Mouse (Mus musculus): ENCODE measurements around the gene Cdc27. TPM values are rescaled to one million over a fixed set of nuclear protein-coding genes. Genes with fewer than 3 reads are reported as not detected.
"Not testable (repeated sequence)": the region's sequence is repeated elsewhere in the genome, so short reads cannot be mapped to it uniquely, and the experiment has no call there.

The Cdc27 gene
- total RNA-seq, 2 experiments from 2014 or later = 48.1 to 60.2 TPM

GRCm38 (mm10) chr11:104572566-104572965, 22.1 kb upstream of the Cdc27 start:
- ATAC-seq (replicated peaks; ENCODE audit: low FRiP score, low TSS enrichment, poor library complexity, severe bottlenecking) = no peak

GRCm38 (mm10) chr11:104572091-104572490, 21.7 kb upstream of the Cdc27 start:
- ATAC-seq (replicated peaks; ENCODE audit: low FRiP score, low TSS enrichment, poor library complexity, severe bottlenecking) = no peak

GRCm38 (mm10) chr11:104571373-104571772, 21.0 kb upstream of the Cdc27 start:
- peak; percentile 77 for ATAC-seq (replicated peaks; ENCODE audit: low FRiP score, low TSS enrichment, poor library complexity, severe bottlenecking)

- ATAC-seq (replicated peaks; ENCODE audit: low FRiP score, low TSS enrichment, poor library complexity, severe bottlenecking) = not testable (repeated sequence)
Observed at GRCm38 (mm10) chr11:104570515-104570914, 20.1 kb upstream of the Cdc27 start.

- no peak for ATAC-seq (replicated peaks; ENCODE audit: low FRiP score, low TSS enrichment, poor library complexity, severe bottlenecking)
Observed at GRCm38 (mm10) chr11:104568326-104568725, 17.9 kb upstream of the Cdc27 start.

GRCm38 (mm10) chr11:104567736-104568135, 17.3 kb upstream of the Cdc27 start:
- no peak for ATAC-seq (replicated peaks; ENCODE audit: low FRiP score, low TSS enrichment, poor library complexity, severe bottlenecking)

- ATAC-seq (replicated peaks; ENCODE audit: low FRiP score, low TSS enrichment, poor library complexity, severe bottlenecking) = no peak
Observed at GRCm38 (mm10) chr11:104566796-104567195, 16.4 kb upstream of the Cdc27 start.

GRCm38 (mm10) chr11:104566097-104566496, 15.7 kb upstream of the Cdc27 start:
- no peak for ATAC-seq (replicated peaks; ENCODE audit: low FRiP score, low TSS enrichment, poor library complexity, severe bottlenecking)

GRCm38 (mm10) chr11:104565172-104565571, 14.8 kb upstream of the Cdc27 start:
- no peak for ATAC-seq (replicated peaks; ENCODE audit: low FRiP score, low TSS enrichment, poor library complexity, severe bottlenecking)

- ATAC-seq (replicated peaks; ENCODE audit: low FRiP score, low TSS enrichment, poor library complexity, severe bottlenecking) = no peak
Observed at GRCm38 (mm10) chr11:104563496-104563895, 13.1 kb upstream of the Cdc27 start.

GRCm38 (mm10) chr11:104560971-104561370, 10.6 kb upstream of the Cdc27 start:
- ATAC-seq (replicated peaks; ENCODE audit: low FRiP score, low TSS enrichment, poor library complexity, severe bottlenecking) = no peak

- no peak for ATAC-seq (replicated peaks; ENCODE audit: low FRiP score, low TSS enrichment, poor library complexity, severe bottlenecking)
Observed at GRCm38 (mm10) chr11:104558651-104559403, 8.4 kb upstream of the Cdc27 start.

- ATAC-seq (replicated peaks; ENCODE audit: low FRiP score, low TSS enrichment, poor library complexity, severe bottlenecking) = no peak
Observed at GRCm38 (mm10) chr11:104558065-104558464, 7.6 kb upstream of the Cdc27 start.

GRCm38 (mm10) chr11:104549438-104550405, 698 bp downstream of the Cdc27 start:
- peak; percentile 64 for ATAC-seq (replicated peaks; ENCODE audit: low FRiP score, low TSS enrichment, poor library complexity, severe bottlenecking)

GRCm38 (mm10) chr11:104547502-104547901, 2.9 kb downstream of the Cdc27 start:
- no peak for ATAC-seq (replicated peaks; ENCODE audit: low FRiP score, low TSS enrichment, poor library complexity, severe bottlenecking)

- peak; percentile 24; the same call in 1 of the 2 replicates for ATAC-seq (replicated peaks; ENCODE audit: low FRiP score, low TSS enrichment, poor library complexity, severe bottlenecking)
Observed at GRCm38 (mm10) chr11:104544507-104544906, 5.9 kb downstream of the Cdc27 start.

GRCm38 (mm10) chr11:104543337-104543736, 7.1 kb downstream of the Cdc27 start:
- peak; percentile 49; the same call in 1 of the 2 replicates for ATAC-seq (replicated peaks; ENCODE audit: low FRiP score, low TSS enrichment, poor library complexity, severe bottlenecking)

- no peak for ATAC-seq (replicated peaks; ENCODE audit: low FRiP score, low TSS enrichment, poor library complexity, severe bottlenecking)
Observed at GRCm38 (mm10) chr11:104539811-104540210, 10.6 kb downstream of the Cdc27 start.

- peak; percentile 56; the same call in 1 of the 2 replicates for ATAC-seq (replicated peaks; ENCODE audit: low FRiP score, low TSS enrichment, poor library complexity, severe bottlenecking)
Observed at GRCm38 (mm10) chr11:104537945-104538555, 12.4 kb downstream of the Cdc27 start.

- peak; percentile 94 for ATAC-seq (replicated peaks; ENCODE audit: low FRiP score, low TSS enrichment, poor library complexity, severe bottlenecking)
Observed at GRCm38 (mm10) chr11:104536843-104537242, 13.6 kb downstream of the Cdc27 start.

Data from megakaryocyte-erythroid progenitor cell, adult 5-6 weeks (primary cell).